Mouse (Mus musculus): ENCODE measurements around the gene Emilin2.

Gene Emilin2

GRCm38 (mm10) chr17:71299879-71300278, 11.9 kb downstream of the Emilin2 start:
- peak; percentile 31 for DNase-seq

GRCm38 (mm10) chr17:71294570-71294969, 17.2 kb downstream of the Emilin2 start:
- DNase-seq: no peak

GRCm38 (mm10) chr17:71292897-71293296, 18.9 kb downstream of the Emilin2 start:
- peak; percentile 38 for DNase-seq

GRCm38 (mm10) chr17:71291897-71292420, 19.8 kb downstream of the Emilin2 start:
- no peak for DNase-seq

- DNase-seq: peak; percentile 70
Observed at GRCm38 (mm10) chr17:71290486-71291410, 21.0 kb downstream of the Emilin2 start.

- DNase-seq: peak; percentile 82
Observed at GRCm38 (mm10) chr17:71289572-71290176, 22.1 kb downstream of the Emilin2 start.

- no peak for DNase-seq
Observed at GRCm38 (mm10) chr17:71288808-71289548, 22.8 kb downstream of the Emilin2 start.

- DNase-seq: peak; percentile 48
Observed at GRCm38 (mm10) chr17:71288145-71288758, 23.5 kb downstream of the Emilin2 start.

GRCm38 (mm10) chr17:71287586-71287985, 24.2 kb downstream of the Emilin2 start:
- DNase-seq: no peak

- peak; percentile 71 for DNase-seq
Observed at GRCm38 (mm10) chr17:71285929-71286328, 25.8 kb downstream of the Emilin2 start.

GRCm38 (mm10) chr17:71284890-71285289, 26.9 kb downstream of the Emilin2 start:
- peak; percentile 70 for DNase-seq

GRCm38 (mm10) chr17:71283237-71283636, 28.5 kb downstream of the Emilin2 start:
- no peak for DNase-seq

GRCm38 (mm10) chr17:71282716-71283115, 29.1 kb downstream of the Emilin2 start:
- DNase-seq: no peak

GRCm38 (mm10) chr17:71277701-71278491, 33.9 kb downstream of the Emilin2 start:
- DNase-seq: no peak

GRCm38 (mm10) chr17:71276771-71277170, 35.0 kb downstream of the Emilin2 start:
- DNase-seq: peak; percentile 63

GRCm38 (mm10) chr17:71273901-71274300, 37.9 kb downstream of the Emilin2 start:
- DNase-seq: no peak

GRCm38 (mm10) chr17:71268599-71268998, 43.2 kb downstream of the Emilin2 start:
- DNase-seq: peak; percentile 87

GRCm38 (mm10) chr17:71268152-71268551, 43.6 kb downstream of the Emilin2 start:
- no peak for DNase-seq

- no peak for DNase-seq
Observed at GRCm38 (mm10) chr17:71267374-71267773, 44.4 kb downstream of the Emilin2 start.

GRCm38 (mm10) chr17:71265336-71266051, 46.3 kb downstream of the Emilin2 start:
- no peak for DNase-seq

GRCm38 (mm10) chr17:71264739-71265138, 47.0 kb downstream of the Emilin2 start:
- DNase-seq: no peak
